Mouse (Mus musculus) heart, embryonic 14.5 days (tissue): ENCODE results near the gene Tmem8b. TPM values are rescaled to one million over a fixed set of nuclear protein-coding genes. Genes with fewer than 3 reads are reported as not detected.

ENCODE experiments used
- ATAC-seq: fragments of 200-750 bp; cut with Nextera tagmentation; 2 replicates; pipeline ENCODE4 v1.8.0; 2017; ENCODE audit warnings: low read depth, moderate TSS enrichment; ENCODE audit not compliant: insufficient number of reproducible peaks, insufficient read depth, low FRiP score
- H3K27ac ChIP-seq, 2 experiments: fragments of 200-500 bp in 1 of 2; fragments of 300-500 bp in 1 of 2; sonication (generic) in 1 of 2; replicated peaks in 1 of 2; 2 replicates each; pipeline ENCODE4 v1.5.1; 2012 to 2014; ENCODE audit warnings: low read depth in 2 of 2, low read length in 2 of 2, control low read depth in 1 of 2, mild to moderate bottlenecking in 1 of 2, mixed read lengths in 1 of 2; ENCODE audit not compliant: control insufficient read depth in 1 of 2, insufficient read depth in 1 of 2
- H3K27me3 ChIP-seq: fragments of 300-500 bp; sonication (generic); 2 replicates; pipeline ENCODE4 v1.6.1; 2014; ENCODE audit warnings: mild to moderate bottlenecking, low read length, control low read depth; ENCODE audit not compliant: control insufficient read depth, insufficient read depth
- H3K36me3 ChIP-seq: fragments of 300-500 bp; sonication (generic); 2 replicates; pipeline ENCODE4 v1.6.1; 2014; ENCODE audit warnings: mild to moderate bottlenecking, control low read depth, low read length, mixed read lengths; ENCODE audit not compliant: control insufficient read depth, insufficient read depth
- H3K4me1 ChIP-seq, 2 experiments: fragments of 200-500 bp in 1 of 2; fragments of 300-500 bp in 1 of 2; sonication (generic) in 1 of 2; 2 replicates each; pipeline ENCODE4 v1.6.1; 2012 to 2014; ENCODE audit warnings: low read length in 2 of 2, control low read depth in 1 of 2, mixed read lengths in 1 of 2; ENCODE audit not compliant: control insufficient read depth in 2 of 2, insufficient read depth in 2 of 2
- H3K4me2 ChIP-seq: fragments of 300-500 bp; sonication (generic); 2 replicates; pipeline ENCODE4 v1.6.1; 2014; ENCODE audit warnings: mild to moderate bottlenecking, low read length
- H3K4me3 ChIP-seq, 2 experiments: fragments of 200-500 bp in 1 of 2; fragments of 300-500 bp in 1 of 2; sonication (generic) in 1 of 2; 2 replicates each; pipeline ENCODE4 v1.5.1; 2012 to 2014; ENCODE audit warnings: low read length in 2 of 2, mild to moderate bottlenecking in 2 of 2, control low read depth in 1 of 2, low read depth in 1 of 2, moderate library complexity in 1 of 2; ENCODE audit not compliant: control insufficient read depth in 1 of 2, insufficient read depth in 1 of 2
- H3K9ac ChIP-seq: fragments of 300-500 bp; sonication (generic); 2 replicates; pipeline ENCODE4 v1.6.1; 2014; ENCODE audit warnings: mild to moderate bottlenecking, low read length
- H3K9me3 ChIP-seq: fragments of 300-500 bp; sonication (generic); 2 replicates; pipeline ENCODE4 v1.6.1; 2016; ENCODE audit warnings: low read length, control low read depth; ENCODE audit not compliant: control insufficient read depth
- WGBS: fragments of 180-500 bp; shearing (Covaris S2); extraction: QIAGEN DNeasy Blood & Tissue Kit; methylation state at CpG from one replicate; pipeline ENCODE4 v1.1.7; 2014; 5-methylcytosine and 5-hydroxymethylcytosine counted together
- polyA plus RNA-seq: library from polyadenylated mRNA; unstranded; fragments of >200 nt; fragmentation: Nextera tagmentation; extraction: Ambion mirVana; gene quantifications from 2 replicates; pipeline ENCODE4 v1.2.1, GENCODE M21; 2014

Tmem8b gene
- polyA plus RNA-seq, 1 experiment from 2014 or later, result 4.5 TPM

DNA sequence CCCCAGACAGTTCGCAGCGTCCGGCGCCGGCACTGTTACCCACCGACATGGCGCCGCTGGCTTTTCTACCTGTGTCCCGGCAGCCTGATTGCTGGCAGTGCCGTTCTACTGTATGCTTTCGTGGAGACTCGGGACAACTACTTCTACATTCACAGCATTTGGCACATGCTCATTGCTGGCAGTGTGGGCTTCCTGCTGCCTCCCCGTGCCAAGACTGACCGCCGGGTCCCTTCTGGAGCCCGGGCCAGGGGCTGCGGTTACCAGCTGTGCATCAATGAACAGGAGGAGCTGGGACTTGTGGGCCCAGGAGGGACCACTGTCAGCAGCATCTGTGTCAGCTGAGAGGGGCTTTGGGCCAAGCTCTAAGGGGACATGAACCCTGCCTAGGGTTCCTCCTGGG is 21.2 kb downstream of the Tmem8b start:
- Histone ChIP-seq H3K4me3 (no peak overlapping the region), H3K9ac (no peak overlapping the region), H3K27me3 (no peaks in the 10 kb centered on the region), H3K4me2 (no peak overlapping the region), H3K27ac (no peak overlapping the region), H3K4me1 (peaks cover 6 to 15% of the 10 kb centered on the region in 2 experiments), H3K36me3 (peaks cover 31% of the 10 kb centered on the region), H3K9me3 (no peaks in the 10 kb centered on the region)
- ATAC-seq, result no peak
- 94% methylated on average over 17 of the region's 17 CpGs for WGBS

DNA sequence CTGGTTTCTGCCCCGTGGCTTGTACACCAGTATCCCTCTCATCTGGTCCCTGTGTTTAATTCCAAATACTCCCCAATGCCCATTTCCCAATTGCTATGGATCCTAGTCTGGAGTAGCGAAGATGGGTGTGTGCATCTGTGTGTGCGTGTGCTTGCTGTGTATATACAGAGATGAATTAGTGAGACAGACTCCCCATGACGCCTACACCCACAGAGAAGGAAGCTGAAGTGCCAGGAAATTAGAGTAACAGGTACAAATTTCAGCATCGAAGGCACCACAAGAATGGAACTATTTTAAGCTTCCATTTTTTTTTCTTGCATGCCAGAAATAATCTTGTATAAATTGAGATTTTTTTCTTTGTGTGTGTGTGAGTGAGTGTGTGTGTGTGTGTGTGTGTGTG is 22.3 kb downstream of the Tmem8b start:
- WGBS, result 74% methylated on average over 5 of the region's 5 CpGs
- no peak overlapping the region for H3K4me3 ChIP-seq
- no peak overlapping the region for H3K9ac ChIP-seq
- peaks cover 14 to 25% of the 10 kb centered on the region in 2 experiments for H3K4me1 ChIP-seq
- H3K27me3 ChIP-seq, result no peaks in the 10 kb centered on the region
- no peak for ATAC-seq
- H3K36me3 ChIP-seq, result peaks cover 23% of the 10 kb centered on the region
- no peaks in the 10 kb centered on the region for H3K9me3 ChIP-seq
- H3K27ac ChIP-seq, result no peak overlapping the region
- no peak overlapping the region for H3K4me2 ChIP-seq

DNA sequence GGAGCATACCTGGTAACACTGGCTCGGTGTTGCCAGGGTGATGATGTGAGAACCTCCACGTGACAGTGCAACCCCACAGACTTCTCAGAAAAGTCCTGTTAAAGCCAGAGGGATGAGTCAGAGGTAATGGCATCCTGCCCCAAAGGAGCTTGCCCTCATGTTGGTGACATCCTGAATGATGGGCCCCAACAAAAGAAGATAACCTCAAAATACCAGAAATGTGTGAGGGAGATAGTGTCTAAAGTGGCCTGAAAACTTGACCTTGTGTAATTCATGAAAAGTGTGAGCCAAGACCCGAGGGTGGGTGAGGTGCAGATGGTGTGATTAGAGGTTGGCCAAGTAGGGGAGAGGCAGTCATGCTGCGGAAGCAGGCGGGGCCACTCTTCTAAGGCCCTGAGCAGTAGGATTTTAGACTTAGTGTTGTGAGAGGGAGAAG is 25.1 kb downstream of the Tmem8b start:
- Histone ChIP-seq H3K27me3 (no peaks in the 10 kb centered on the region), H3K4me3 (no peak overlapping the region), H3K9ac (no peak overlapping the region), H3K4me1 (peaks cover 19 to 30% of the 10 kb centered on the region in 2 experiments), H3K9me3 (no peaks in the 10 kb centered on the region), H3K4me2 (no peak overlapping the region), H3K36me3 (peaks cover 9% of the 10 kb centered on the region; the same call in 1 of the 2 replicates), H3K27ac (no peak overlapping the region)
- no peak for ATAC-seq
- 37% methylated on average over 5 of the region's 5 CpGs for WGBS

DNA sequence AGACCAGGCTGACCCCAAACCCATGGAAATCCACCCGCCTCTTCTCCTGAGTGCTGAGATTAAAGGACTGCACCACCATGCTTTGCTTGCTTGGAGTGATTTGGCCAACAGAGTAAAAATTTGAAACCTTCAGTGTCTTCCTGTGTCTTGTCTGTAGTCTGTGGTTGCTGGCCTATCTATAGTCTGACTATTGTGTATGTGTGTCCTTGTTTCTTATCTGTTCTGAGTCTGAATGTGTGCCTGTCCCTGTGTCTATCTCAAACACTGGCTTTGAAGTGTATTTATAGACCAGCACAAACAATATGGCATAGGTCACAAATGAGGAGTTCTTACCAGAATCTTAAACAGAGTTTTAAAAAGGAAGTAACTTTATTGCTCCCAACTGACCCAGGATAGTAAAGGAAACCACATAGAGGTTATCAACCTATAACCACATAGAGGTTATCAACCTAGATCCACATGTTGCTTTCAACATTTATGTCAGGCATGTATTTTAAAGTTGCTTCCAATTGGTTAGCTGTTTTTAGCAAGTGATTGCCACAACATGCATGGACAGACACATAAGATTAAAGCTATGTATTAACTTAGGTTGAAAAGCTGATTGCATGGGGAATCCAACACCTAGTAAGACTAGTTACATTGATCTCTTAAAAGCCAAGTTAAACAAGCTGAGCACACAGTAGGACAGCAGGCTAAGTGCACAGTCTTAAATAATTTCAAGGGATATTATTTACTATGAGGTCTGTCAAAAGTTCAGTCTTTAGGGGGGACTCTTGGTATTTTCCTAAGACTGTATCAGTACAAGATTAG is 25.9 kb downstream of the Tmem8b start:
- Histone ChIP-seq H3K4me3 (no peak overlapping the region), H3K27ac (peak overlapping the region in 1 of 2 experiments; percentile 51; a peak in 2 of 4 replicates), H3K4me2 (no peak overlapping the region), H3K4me1 (peaks cover 19 to 30% of the 10 kb centered on the region in 2 experiments), H3K27me3 (no peaks in the 10 kb centered on the region), H3K36me3 (peaks cover 6% of the 10 kb centered on the region; the same call in 1 of the 2 replicates), H3K9ac (no peak overlapping the region), H3K9me3 (no peaks in the 10 kb centered on the region)
- 78% methylated on average over 1 of the region's 1 CpGs for WGBS
- no peak for ATAC-seq

DNA sequence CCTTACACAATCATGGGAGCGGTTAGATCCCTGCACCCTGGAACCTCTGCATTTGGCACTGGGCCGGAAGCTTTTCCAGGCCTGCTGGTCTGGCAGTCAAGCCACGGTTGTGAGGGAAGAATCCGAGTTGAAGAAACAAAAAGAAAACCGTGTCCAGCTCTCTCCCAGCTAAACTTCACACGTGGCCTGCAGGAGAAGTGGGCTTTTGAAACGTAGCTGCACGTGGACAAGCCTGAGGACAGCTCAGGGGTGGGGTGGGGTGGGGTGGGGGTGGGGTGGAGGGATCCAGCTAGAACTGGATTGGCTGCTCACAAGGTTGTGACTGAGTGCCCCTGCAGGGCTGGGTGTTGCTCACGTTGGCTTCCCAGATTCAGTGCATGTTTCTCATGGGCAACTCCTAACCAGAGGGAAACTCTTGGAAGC is 26.5 kb downstream of the Tmem8b start:
- no peaks in the 10 kb centered on the region for H3K9me3 ChIP-seq
- peak; percentile 51; the same call in 1 of the 2 replicates for ATAC-seq
- H3K27ac ChIP-seq, result peak overlapping the region; percentile 15 to 51; a peak in 2 of 4 replicates
- peaks cover 19 to 30% of the 10 kb centered on the region in 2 experiments for H3K4me1 ChIP-seq
- 9% methylated on average over 9 of the region's 9 CpGs for WGBS
- no peak overlapping the region for H3K4me3 ChIP-seq
- H3K4me2 ChIP-seq, result no peak overlapping the region
- H3K27me3 ChIP-seq, result no peaks in the 10 kb centered on the region
- H3K36me3 ChIP-seq, result no peaks in the 10 kb centered on the region
- H3K9ac ChIP-seq, result no peak overlapping the region

DNA sequence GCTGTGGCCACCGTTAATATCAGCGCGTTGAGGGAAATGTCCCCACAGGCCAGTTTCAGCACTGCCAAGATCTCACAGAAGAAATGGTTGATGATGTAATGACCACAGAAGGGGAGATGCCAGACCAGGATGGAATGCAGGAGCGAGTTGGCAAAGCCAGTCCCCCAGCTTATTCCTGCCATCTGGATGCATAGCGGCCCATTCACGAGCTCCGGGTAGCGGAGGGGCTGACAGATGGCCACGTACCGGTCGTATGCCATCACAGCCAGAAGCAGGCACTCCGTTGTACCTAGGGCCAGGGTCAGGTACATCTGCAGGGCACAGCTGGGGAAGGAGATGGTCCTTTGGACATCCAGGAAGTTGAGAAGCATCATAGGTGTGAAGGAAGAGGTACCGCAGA is 27.8 kb downstream of the Tmem8b start:
- 88% methylated on average over 13 of the region's 13 CpGs for WGBS
- H3K4me2 ChIP-seq, result no peak overlapping the region
- H3K36me3 ChIP-seq, result no peaks in the 10 kb centered on the region
- no peaks in the 10 kb centered on the region for H3K9me3 ChIP-seq
- H3K9ac ChIP-seq, result no peak overlapping the region
- H3K27ac ChIP-seq, result no peak overlapping the region
- no peaks in the 10 kb centered on the region for H3K27me3 ChIP-seq
- no peak for ATAC-seq
- no peak overlapping the region for H3K4me3 ChIP-seq
- peaks cover 19 to 30% of the 10 kb centered on the region in 2 experiments for H3K4me1 ChIP-seq

DNA sequence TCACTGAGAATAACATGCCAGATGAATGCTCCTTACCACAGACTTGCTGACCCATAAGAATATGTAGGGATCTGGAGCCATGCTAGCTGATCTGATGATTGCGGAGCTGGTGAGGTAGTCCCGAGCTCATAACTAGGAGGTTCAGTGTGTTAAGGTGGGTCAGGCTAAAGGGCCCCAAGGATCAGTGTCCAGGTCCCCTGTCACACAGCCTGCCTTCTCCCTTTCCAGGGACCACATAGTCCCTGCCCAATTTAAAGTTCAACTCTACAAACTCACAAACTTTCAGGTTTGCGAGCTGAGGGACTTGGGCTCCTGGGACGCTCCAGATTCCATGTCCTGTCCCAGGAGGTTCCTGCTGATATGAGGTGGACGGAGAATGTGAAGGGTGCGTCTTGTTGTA is 31.9 kb downstream of the Tmem8b start, which contains the start of gene Olfr70:
Olfr70 (minus strand) TSS at position 101 of the 400 bp plus-strand sequence.
- H3K4me1 ChIP-seq, result peaks cover 6 to 7% of the 10 kb centered on the region in 2 experiments
- ATAC-seq, result no peak
- H3K27me3 ChIP-seq, result no peaks in the 10 kb centered on the region
- H3K36me3 ChIP-seq, result no peaks in the 10 kb centered on the region
- WGBS, result 71% methylated on average over 6 of the region's 6 CpGs
- H3K27ac ChIP-seq, result no peak within 1 kb of the TSS
- no peak within 1 kb of the TSS for H3K4me2 ChIP-seq
- H3K9me3 ChIP-seq, result no peaks in the 10 kb centered on the region
- H3K4me3 ChIP-seq, result no peak within 1 kb of the TSS
- H3K9ac ChIP-seq, result no peak within 1 kb of the TSS
